Mouse (Mus musculus): ENCODE measurements around the gene Ube2g2.

DNA sequence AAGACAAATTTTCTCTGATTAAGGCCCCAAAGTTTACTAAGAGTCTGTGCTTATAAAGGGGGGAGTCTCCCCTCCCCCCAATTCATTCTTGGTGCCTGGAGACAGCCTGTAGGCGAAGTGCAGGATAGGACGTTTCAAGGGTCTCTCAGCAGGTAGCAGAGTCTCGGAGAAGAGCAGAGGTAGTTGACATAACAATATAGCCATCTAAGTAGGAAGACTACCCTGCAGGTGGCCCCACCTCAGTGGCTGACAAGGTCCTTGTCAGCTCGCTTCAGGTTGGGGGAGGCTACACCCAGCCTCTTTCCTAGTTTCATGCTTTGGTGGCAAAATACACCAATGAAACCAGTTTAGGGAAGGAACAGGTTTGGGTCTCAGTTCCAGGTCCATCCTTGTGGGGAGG lies 19.1 kb upstream of the Ube2g2 start:
- TF ChIP-seq CTCF (IDR thresholded peaks at IDR 0.05; ENCODE audit: low read depth) (no peak), EP300 (IDR thresholded peaks at IDR 0.05; ENCODE audit: low read depth) (no peak)

Data from liver, embryonic 14.5 days (tissue).